Mouse (Mus musculus): ENCODE results near the gene Ift74. TPM values are rescaled to one million over a fixed set of nuclear protein-coding genes. Genes with fewer than 3 reads are reported as not detected.
A peak's percentile ranks its signal among the peaks of the same experiment; 100 is the strongest.
"Not testable (repeated sequence)": the region's sequence is repeated elsewhere in the genome, so short reads cannot be mapped to it uniquely, and the experiment has no call there.

Ift74 gene
- polyA plus RNA-seq, 1 experiment from 2014 or later, result 32.2 TPM

DNA sequence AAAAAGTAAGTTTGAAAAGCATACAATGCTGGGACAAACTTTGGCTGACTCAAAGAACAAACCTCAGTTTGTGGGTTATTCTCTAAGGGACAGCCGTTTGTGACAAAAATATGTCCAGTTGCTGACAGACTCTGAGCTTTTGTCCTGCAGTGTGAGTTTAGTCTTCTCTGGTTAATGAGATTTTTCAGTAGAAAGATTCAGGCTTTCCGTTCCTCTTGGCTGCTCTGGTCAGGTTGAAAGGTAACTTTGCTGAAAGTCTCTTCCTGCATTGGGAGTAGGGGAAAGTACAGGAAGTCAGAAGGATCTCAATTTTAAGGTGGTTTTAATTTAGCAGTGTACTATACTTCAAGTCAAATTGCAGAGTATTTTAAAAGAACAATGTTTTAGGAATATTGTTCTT, 8.7 kb upstream of the Ift74 start:
- Histone ChIP-seq H3K9me3 (ENCODE audit: control insufficient read depth, low read length) (no peaks in the 10 kb centered on the region), H3K4me2 (ENCODE audit: low read length) (no peak overlapping the region), H3K36me3 (ENCODE audit: control insufficient read depth, insufficient read depth, low read length) (no peaks in the 10 kb centered on the region), H3K9ac (replicated peaks; ENCODE audit: low read length) (no peak overlapping the region), H3K27me3 (ENCODE audit: control insufficient read depth, insufficient read depth, low read length) (no peaks in the 10 kb centered on the region), H3K4me1 (ENCODE audit: control insufficient read depth, insufficient read depth, low read length) (peaks cover 11% of the 10 kb centered on the region), H3K4me3 (replicated peaks; ENCODE audit: low read depth, low read length) (no peak overlapping the region), H3K27ac (replicated peaks; ENCODE audit: low read depth, low read length) (no peak overlapping the region)
- ATAC-seq (ENCODE audit: low FRiP score, low TSS enrichment) (no peak), DNase-seq (no peak)
- WGBS, result 92% methylated on average over 2 of the region's 2 CpGs

DNA sequence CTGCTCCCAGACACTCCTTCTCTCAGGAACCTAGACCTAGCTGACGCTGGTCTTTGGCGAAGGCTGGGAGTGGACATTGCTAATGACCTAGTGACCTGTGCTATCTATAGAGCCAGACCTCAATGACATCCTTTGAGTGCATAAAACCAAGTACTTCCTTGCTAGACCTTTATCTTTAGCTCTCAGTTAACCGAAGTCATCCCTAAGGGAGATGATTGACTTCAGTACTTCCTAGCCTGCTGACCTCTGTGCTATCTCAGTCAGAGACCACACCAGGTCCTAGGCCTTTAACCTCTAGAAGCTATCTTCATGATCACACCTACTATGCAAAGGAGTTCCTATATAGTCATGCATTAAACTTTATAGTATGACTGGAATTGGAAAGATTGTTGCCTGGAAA, 4.0 kb upstream of the Ift74 start:
- no peak for DNase-seq
- Histone ChIP-seq H3K27ac (replicated peaks; ENCODE audit: low read depth, low read length) (no peak overlapping the region), H3K9ac (replicated peaks; ENCODE audit: low read length) (no peak overlapping the region), H3K36me3 (ENCODE audit: control insufficient read depth, insufficient read depth, low read length) (no peaks in the 10 kb centered on the region), H3K4me1 (ENCODE audit: control insufficient read depth, insufficient read depth, low read length) (peaks cover 10% of the 10 kb centered on the region; the same call in 1 of the 2 replicates), H3K27me3 (ENCODE audit: control insufficient read depth, insufficient read depth, low read length) (no peaks in the 10 kb centered on the region), H3K4me3 (replicated peaks; ENCODE audit: low read depth, low read length) (no peak overlapping the region), H3K4me2 (ENCODE audit: low read length) (no peak overlapping the region), H3K9me3 (ENCODE audit: control insufficient read depth, low read length) (no peaks in the 10 kb centered on the region)
- 80% methylated on average over 3 of the region's 3 CpGs for WGBS
- no peak for ATAC-seq (ENCODE audit: low FRiP score, low TSS enrichment)

DNA sequence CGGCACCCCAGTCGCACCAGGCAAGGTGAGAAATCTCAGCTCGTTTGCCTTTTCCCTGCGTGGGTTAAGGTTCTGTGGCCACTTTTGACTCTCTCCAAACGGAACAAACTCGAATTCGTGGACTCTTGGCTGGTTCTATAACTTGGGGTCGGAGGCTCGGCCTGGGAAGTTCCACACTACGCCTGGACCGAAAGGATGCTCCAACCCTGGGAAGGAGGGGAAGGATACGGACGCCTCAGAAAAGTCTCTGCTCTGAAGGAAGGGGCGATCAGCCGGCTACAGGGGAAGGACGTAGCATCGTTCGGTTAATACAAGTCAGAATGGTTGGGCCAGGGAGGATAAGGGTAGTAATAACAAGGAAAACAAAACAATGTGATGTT, 326 bp downstream of the Ift74 start:
- peaks cover 13% of the 10 kb centered on the region; the same call in 1 of the 2 replicates for H3K4me1 ChIP-seq (ENCODE audit: control insufficient read depth, insufficient read depth, low read length)
- ATAC-seq (ENCODE audit: low FRiP score, low TSS enrichment) (peak; percentile 61), DNase-seq (no peak)
- H3K9ac ChIP-seq (replicated peaks; ENCODE audit: low read length), result peak overlapping the region; percentile 50
- no peaks in the 10 kb centered on the region for H3K36me3 ChIP-seq (ENCODE audit: control insufficient read depth, insufficient read depth, low read length)
- H3K27ac ChIP-seq (replicated peaks; ENCODE audit: low read depth, low read length), result peak overlapping the region; percentile 46
- peak overlapping the region; percentile 67 for H3K4me2 ChIP-seq (ENCODE audit: low read length)
- H3K27me3 ChIP-seq (ENCODE audit: control insufficient read depth, insufficient read depth, low read length), result no peaks in the 10 kb centered on the region
- WGBS, result 1% methylated on average over 18 of the region's 18 CpGs
- peak overlapping the region; percentile 51 for H3K4me3 ChIP-seq (replicated peaks; ENCODE audit: low read depth, low read length)
- no peaks in the 10 kb centered on the region for H3K9me3 ChIP-seq (ENCODE audit: control insufficient read depth, low read length)

DNA sequence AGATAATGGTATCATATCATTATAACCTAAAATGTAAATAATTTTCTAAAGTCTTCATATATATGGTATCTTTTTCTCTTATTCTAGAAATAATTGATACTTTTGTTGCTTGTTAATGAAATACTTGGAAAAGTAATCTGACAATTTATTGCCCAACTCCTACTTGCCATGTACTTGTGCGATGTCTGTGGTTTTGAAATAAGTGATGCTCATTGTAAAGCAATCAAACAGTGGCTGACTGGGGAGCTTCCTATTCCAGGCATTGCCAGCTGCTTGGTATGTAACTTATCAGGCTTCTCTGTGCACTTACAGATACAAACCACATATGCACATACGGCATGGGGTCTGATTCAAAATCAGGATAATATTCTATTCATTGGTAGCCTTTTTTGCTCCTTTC, 5.8 kb downstream of the Ift74 start:
- Histone ChIP-seq H3K9me3 (ENCODE audit: control insufficient read depth, low read length) (no peaks in the 10 kb centered on the region), H3K4me2 (ENCODE audit: low read length) (no peak overlapping the region), H3K36me3 (ENCODE audit: control insufficient read depth, insufficient read depth, low read length) (peaks cover 12% of the 10 kb centered on the region; the same call in 1 of the 2 replicates), H3K4me1 (ENCODE audit: control insufficient read depth, insufficient read depth, low read length) (peaks cover 6% of the 10 kb centered on the region; the same call in 1 of the 2 replicates), H3K27ac (replicated peaks; ENCODE audit: low read depth, low read length) (no peak overlapping the region), H3K4me3 (replicated peaks; ENCODE audit: low read depth, low read length) (no peak overlapping the region), H3K27me3 (ENCODE audit: control insufficient read depth, insufficient read depth, low read length) (no peaks in the 10 kb centered on the region), H3K9ac (replicated peaks; ENCODE audit: low read length) (no peak overlapping the region)
- ATAC-seq (ENCODE audit: low FRiP score, low TSS enrichment), result no peak
- DNase-seq, result no peak
- 86% methylated on average over 2 of the region's 2 CpGs for WGBS

DNA sequence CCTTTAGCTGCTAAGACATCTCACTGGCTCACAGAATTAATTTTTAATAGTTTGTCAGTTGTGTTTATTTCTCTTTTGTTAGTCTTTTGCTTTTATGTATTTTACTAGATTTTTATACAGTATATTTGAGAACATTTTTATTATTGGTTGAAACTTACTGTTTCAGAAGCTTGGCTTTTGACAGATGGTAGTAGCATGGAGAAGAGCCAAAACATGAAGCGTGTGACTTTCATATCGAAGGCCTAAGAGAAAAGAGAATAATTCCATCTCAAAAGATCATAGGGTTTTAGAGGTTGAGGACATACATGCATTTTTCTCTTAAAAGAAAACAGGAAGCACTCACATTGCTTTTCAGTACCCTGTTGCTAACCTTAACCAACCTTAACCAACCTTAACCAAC, 28.9 kb downstream of the Ift74 start:
- Histone ChIP-seq H3K9ac (replicated peaks; ENCODE audit: low read length) (no peak overlapping the region), H3K4me2 (ENCODE audit: low read length) (no peak overlapping the region), H3K27me3 (ENCODE audit: control insufficient read depth, insufficient read depth, low read length) (no peaks in the 10 kb centered on the region), H3K9me3 (ENCODE audit: control insufficient read depth, low read length) (no peaks in the 10 kb centered on the region), H3K4me1 (ENCODE audit: control insufficient read depth, insufficient read depth, low read length) (no peaks in the 10 kb centered on the region), H3K36me3 (ENCODE audit: control insufficient read depth, insufficient read depth, low read length) (0 out of 2 replicates have a peak, but pooled peaks cover 3% of the 10 kb centered on the region), H3K27ac (replicated peaks; ENCODE audit: low read depth, low read length) (no peak overlapping the region), H3K4me3 (replicated peaks; ENCODE audit: low read depth, low read length) (no peak overlapping the region)
- ATAC-seq (ENCODE audit: low FRiP score, low TSS enrichment) (no peak), DNase-seq (no peak)
- WGBS, result 98% methylated on average over 2 of the region's 2 CpGs

DNA sequence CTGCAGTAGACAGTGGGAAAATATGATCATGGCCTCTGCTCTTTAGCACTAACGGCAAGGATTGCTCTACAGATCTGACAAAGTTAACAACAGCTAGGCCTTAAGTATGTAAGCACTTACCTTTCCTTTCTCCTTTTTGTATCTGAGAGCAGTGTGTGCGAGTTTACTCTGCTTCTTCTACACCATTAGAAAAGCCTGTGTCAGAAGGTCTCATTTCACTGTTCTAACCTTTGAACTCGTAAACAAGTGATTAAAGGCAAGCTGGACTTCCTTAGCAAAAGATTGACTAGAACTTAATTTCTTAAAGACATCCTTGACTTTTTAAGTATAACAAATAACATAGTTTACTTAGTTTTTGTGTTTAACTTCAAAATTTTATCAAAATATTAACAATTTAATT, 35.6 kb downstream of the Ift74 start, which contains the start of gene Lrrc19:
Gene Lrrc19 (minus strand): TSS at position 225 of the 400 bp plus-strand sequence.
- Histone ChIP-seq H3K4me2 (ENCODE audit: low read length) (no peak within 1 kb of the TSS), H3K9ac (replicated peaks; ENCODE audit: low read length) (no peak within 1 kb of the TSS), H3K9me3 (ENCODE audit: control insufficient read depth, low read length) (no peaks in the 10 kb centered on the region), H3K27me3 (ENCODE audit: control insufficient read depth, insufficient read depth, low read length) (no peaks in the 10 kb centered on the region), H3K4me3 (replicated peaks; ENCODE audit: low read depth, low read length) (no peak within 1 kb of the TSS), H3K36me3 (ENCODE audit: control insufficient read depth, insufficient read depth, low read length) (peaks cover 12% of the 10 kb centered on the region), H3K27ac (replicated peaks; ENCODE audit: low read depth, low read length) (no peak within 1 kb of the TSS), H3K4me1 (ENCODE audit: control insufficient read depth, insufficient read depth, low read length) (no peaks in the 10 kb centered on the region)
- ATAC-seq (ENCODE audit: low FRiP score, low TSS enrichment) (no peak), DNase-seq (no peak)
- 93% methylated on average over 3 of the region's 3 CpGs for WGBS

DNA sequence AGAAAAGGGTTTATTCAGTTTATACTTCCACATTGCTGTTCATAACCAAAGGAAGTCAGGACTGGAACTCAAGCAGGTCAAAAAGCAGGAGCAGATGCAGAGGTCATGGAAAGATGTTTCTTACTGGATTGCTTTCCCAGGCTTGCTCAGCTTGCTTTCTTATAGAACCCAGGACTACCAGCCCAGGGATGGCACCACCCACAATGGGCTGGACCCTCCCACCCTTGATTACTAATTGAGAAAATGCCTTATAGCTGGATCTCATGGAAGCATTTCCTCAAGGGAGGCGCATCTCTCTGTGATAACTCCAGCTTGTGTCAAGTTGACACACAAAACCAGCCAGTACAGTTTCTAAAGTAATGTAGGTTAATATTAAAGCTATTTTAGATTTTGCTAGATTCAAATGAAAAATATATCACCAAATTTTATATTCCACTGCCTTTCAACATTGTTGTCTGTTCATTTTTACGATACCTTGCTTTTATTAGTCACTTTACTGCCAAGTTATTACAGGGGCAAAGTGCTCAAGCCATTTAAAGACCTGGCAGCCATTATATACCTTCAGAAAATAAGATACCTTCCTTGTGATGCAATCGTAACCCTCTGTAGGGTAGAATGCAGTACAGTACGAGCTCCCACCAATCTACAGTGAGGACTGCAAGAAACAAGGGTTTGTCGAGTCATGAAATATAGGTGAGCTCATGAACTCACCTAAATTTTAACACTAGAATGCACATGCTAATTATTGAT, 36.3 kb downstream of the Ift74 start:
- H3K4me1 ChIP-seq (ENCODE audit: control insufficient read depth, insufficient read depth, low read length); H3K27ac ChIP-seq (replicated peaks; ENCODE audit: low read depth, low read length); H3K4me3 ChIP-seq (replicated peaks; ENCODE audit: low read depth, low read length); H3K9ac ChIP-seq (replicated peaks; ENCODE audit: low read length); DNase-seq; ATAC-seq (ENCODE audit: low FRiP score, low TSS enrichment); H3K9me3 ChIP-seq (ENCODE audit: control insufficient read depth, low read length); H3K27me3 ChIP-seq (ENCODE audit: control insufficient read depth, insufficient read depth, low read length); H3K4me2 ChIP-seq (ENCODE audit: low read length): not testable (repeated sequence)
- WGBS, result 96% methylated on average over 5 of the region's 5 CpGs
- H3K36me3 ChIP-seq (ENCODE audit: control insufficient read depth, insufficient read depth, low read length), result peaks cover 18% of the 10 kb centered on the region

DNA sequence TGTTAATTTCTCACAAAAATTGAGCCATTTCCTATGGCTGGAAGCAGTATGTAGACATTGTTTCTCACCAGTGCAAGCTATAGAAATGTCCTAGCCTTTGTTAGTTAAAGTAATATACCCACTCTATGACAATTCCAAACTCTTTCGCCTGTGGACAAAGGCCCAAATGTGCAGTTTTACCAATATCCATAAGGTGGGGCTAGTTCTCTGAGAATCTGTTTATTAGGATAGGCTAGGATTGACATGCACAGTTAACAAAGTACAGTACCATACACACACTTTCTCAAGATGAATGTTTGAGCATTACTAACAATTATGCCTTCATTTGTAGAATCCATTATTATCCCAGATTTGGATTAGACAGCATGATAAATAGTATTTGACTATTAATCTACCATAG, 55.4 kb downstream of the Ift74 start:
- ATAC-seq (ENCODE audit: low FRiP score, low TSS enrichment), result peak; percentile 70; the same call in 1 of the 2 replicates
- H3K9ac ChIP-seq (replicated peaks; ENCODE audit: low read length), result no peak overlapping the region
- no peaks in the 10 kb centered on the region for H3K9me3 ChIP-seq (ENCODE audit: control insufficient read depth, low read length)
- H3K27ac ChIP-seq (replicated peaks; ENCODE audit: low read depth, low read length), result no peak overlapping the region
- H3K36me3 ChIP-seq (ENCODE audit: control insufficient read depth, insufficient read depth, low read length), result 0 out of 2 replicates have a peak, but pooled peaks cover 3% of the 10 kb centered on the region
- no peak overlapping the region for H3K4me2 ChIP-seq (ENCODE audit: low read length)
- 64% methylated on average over 1 of the region's 1 CpGs for WGBS
- DNase-seq, result peak; percentile 69
- H3K4me1 ChIP-seq (ENCODE audit: control insufficient read depth, insufficient read depth, low read length), result no peaks in the 10 kb centered on the region
- no peaks in the 10 kb centered on the region for H3K27me3 ChIP-seq (ENCODE audit: control insufficient read depth, insufficient read depth, low read length)
- H3K4me3 ChIP-seq (replicated peaks; ENCODE audit: low read depth, low read length), result no peak overlapping the region

DNA sequence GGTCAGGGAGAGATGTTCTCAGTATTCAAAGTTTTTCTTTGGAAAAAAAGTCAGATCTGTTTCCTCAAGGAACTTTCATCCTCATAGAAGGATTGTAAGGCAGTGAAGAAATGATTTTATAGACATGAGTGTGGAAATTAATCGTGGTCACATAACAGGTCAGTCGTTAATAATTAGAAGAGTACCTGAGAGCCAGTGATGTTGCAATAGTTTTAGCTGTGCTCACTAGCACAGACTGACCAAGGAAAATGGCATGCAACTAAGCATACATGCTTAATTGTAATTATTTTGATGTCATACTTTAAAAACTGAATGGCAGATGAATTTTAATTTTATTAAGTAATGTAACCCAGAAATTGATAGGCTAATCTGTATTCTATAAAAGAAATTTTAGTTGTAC, 66.4 kb downstream of the Ift74 start:
- no peak overlapping the region for H3K4me3 ChIP-seq (replicated peaks; ENCODE audit: low read depth, low read length)
- H3K4me1 ChIP-seq (ENCODE audit: control insufficient read depth, insufficient read depth, low read length), result no peaks in the 10 kb centered on the region
- H3K9me3 ChIP-seq (ENCODE audit: control insufficient read depth, low read length), result no peaks in the 10 kb centered on the region
- DNase-seq (no peak), ATAC-seq (ENCODE audit: low FRiP score, low TSS enrichment) (no peak)
- peaks cover 23% of the 10 kb centered on the region for H3K36me3 ChIP-seq (ENCODE audit: control insufficient read depth, insufficient read depth, low read length)
- no peak overlapping the region for H3K27ac ChIP-seq (replicated peaks; ENCODE audit: low read depth, low read length)
- no peak overlapping the region for H3K9ac ChIP-seq (replicated peaks; ENCODE audit: low read length)
- no peaks in the 10 kb centered on the region for H3K27me3 ChIP-seq (ENCODE audit: control insufficient read depth, insufficient read depth, low read length)
- H3K4me2 ChIP-seq (ENCODE audit: low read length), result no peak overlapping the region
- 93% methylated on average over 2 of the region's 2 CpGs for WGBS

All from midbrain, embryonic 14.5 days (tissue).